Comparison of ENCODE assay signal across 19 mouse cellular contexts in genomic region chr3:81022266-81022665, GRCm38 (mm10). TPM values are rescaled to one million over a fixed set of nuclear protein-coding genes. Genes with fewer than 3 reads are reported as not detected.
"Had no signal": no experiment of that assay in that cellular context is flagged by ENCODE, and none has a peak within 500 bp of the region (broad histone marks: within the 10 kb centered on the region; RNA-seq: fewer than 3 reads in every experiment).

No protein-coding gene starts in this region.

- H3K27ac ChIP-seq: midbrain, embryonic 10.5 days; midbrain, embryonic 12.5 days; neural tube, embryonic 13.5 days; neural tube, embryonic 15.5 days had no signal

- H3K9me3 ChIP-seq: midbrain, embryonic 10.5 days; midbrain, embryonic 12.5 days; neural tube, embryonic 13.5 days; neural tube, embryonic 15.5 days had no signal

- DNase-seq: lung, adult 18-20 months; lung, embryonic 14.5 days; lung, postnatal 10 days; lung, postnatal 4 days; retina, postnatal 1 day; right cerebral cortex, adult 18-20 months; right cerebral cortex, postnatal 25 days; right cerebral cortex, postnatal 4 days; spleen, adult 18-20 months; thymus, adult 18-20 months; thymus, postnatal 14 days; thymus, postnatal 36 days had no signal

- H3K9ac ChIP-seq: lung, embryonic 14.5 days; midbrain, embryonic 12.5 days; neural tube, embryonic 13.5 days; neural tube, embryonic 15.5 days had no signal

- H3K27me3 ChIP-seq: midbrain, embryonic 12.5 days; neural tube, embryonic 13.5 days; neural tube, embryonic 15.5 days had no signal

- H3K4me1 ChIP-seq: midbrain, embryonic 10.5 days; midbrain, embryonic 12.5 days; neural tube, embryonic 13.5 days; neural tube, embryonic 15.5 days had no signal

- H3K36me3 ChIP-seq: midbrain, embryonic 10.5 days; midbrain, embryonic 12.5 days; neural tube, embryonic 13.5 days; neural tube, embryonic 15.5 days had no signal

- H3K4me3 ChIP-seq: midbrain, embryonic 10.5 days; midbrain, embryonic 12.5 days; myocyte; neural tube, embryonic 13.5 days; neural tube, embryonic 15.5 days had no signal

RNA-seq across cellular contexts. Expression of gene Pdgfc, which starts 13.9 kb away (rescaled TPM):
- total RNA-seq: megakaryocyte, adult 5-6 weeks; megakaryocyte-erythroid progenitor cell, adult 5-6 weeks had no signal
